Mouse (Mus musculus): ENCODE data around the gene Exoc4.

- TF ChIP-seq POLR2AphosphoS2 (IDR thresholded peaks at IDR 0.05; ENCODE audit: insufficient read length, low read depth), result no peak
- TF ChIP-seq POLR2A (IDR thresholded peaks at IDR 0.05; ENCODE audit: insufficient read length, low read depth), result no peak
- no peak for TF ChIP-seq MAX (IDR thresholded peaks at IDR 0.05; ENCODE audit: low read depth)
- no peak for TF ChIP-seq USF1 (IDR thresholded peaks at IDR 0.05; ENCODE audit: low read depth)
Observed at GRCm38 (mm10) chr6:33708907-33709306, 460.0 kb downstream of the Exoc4 start.
